Mouse (Mus musculus) neural tube, embryonic 10.5 days (tissue): ENCODE results near the gene Ly6g.
"Not testable (repeated sequence)": the region's sequence is repeated elsewhere in the genome, so short reads cannot be mapped to it uniquely, and the experiment has no call there.

ENCODE experiments used
- DNase-seq: peaks from one replicate; pipeline ENCODE4 v3.0.0-alpha.2; 2017; ENCODE audit warnings: low spot score; ENCODE audit errors: extremely low spot score

Gene Ly6g

DNA sequence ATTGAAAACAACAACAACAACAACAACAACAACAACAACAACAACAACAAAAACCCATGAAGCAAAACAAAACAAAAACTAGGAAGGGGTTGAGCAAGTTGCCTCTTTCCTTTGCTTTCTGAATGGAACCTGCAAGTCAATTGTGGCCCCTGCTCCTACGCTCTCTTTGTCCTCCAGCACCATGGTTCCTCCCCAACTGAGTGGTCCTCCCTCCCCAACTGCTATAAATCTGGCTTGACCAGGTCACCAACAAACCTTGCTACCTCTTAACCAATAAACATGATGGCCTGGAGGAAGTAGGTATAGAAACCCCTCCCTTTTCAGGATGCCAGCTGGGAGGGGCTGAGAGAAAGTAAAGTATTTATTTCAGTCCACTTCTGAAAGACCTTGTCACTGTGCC is at the start of gene Ly6g:
Gene Ly6g (plus strand): TSS at position 301 of the 400 bp plus-strand sequence.
- DNase-seq: no peak

DNA sequence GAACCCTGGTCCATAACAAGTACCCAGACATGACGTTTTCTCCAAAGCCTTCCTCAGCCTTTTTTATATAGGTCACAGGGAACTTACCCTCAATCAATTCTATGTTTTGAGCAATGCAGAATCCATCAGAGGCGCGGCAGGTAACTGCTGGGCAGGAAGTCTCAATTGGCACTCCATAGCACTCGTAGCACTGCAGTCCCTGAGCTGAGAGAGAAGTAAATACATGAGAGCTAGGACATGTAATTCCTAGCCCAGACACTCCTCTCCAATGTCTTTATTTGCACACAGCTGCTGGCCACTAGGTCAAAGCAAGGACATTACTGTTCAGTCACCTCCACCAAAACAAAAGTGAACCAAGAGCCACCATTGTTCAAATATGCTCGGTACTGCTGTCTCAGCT is 44.6 kb upstream of the Ly6g start:
- not testable (repeated sequence) for DNase-seq

DNA sequence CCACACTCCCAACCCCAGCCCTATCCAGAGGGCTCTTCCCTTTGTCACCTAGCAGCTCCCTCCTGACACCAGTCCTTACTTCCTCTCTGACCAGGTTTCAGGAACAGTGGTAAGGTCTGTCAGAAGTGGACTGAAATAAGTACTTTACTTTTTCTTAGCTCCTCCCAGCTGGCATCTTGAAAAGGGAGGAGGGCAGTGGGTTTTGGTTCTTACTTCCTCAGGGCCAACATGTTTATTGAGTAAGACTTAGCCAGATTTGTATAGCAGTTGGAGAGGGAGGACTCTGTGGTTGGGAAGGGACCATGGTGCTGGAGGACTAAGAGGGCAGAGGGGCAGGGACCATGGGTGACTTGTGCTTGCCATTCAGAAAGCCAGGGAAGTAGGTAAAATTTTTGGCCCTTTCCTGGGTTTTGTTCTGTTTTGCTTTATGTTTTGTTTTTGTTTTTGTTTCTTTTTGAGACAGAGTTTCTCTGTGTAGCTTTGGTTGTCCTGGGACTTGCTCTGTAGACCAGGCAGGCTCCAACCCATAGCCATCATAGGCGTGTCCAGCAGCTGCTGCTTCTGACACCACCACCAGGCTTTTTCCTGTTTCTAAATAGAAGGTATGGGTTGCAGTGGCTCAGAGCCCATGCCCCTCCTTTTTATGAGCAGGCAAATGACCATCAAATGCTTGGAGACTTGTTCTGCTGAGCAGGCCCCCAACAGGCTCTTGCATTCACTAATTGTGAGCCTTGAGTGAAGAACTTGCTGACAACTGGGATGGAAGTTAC is 43.0 kb upstream of the Ly6g start, which contains the start of gene Ly6c2:
Gene Ly6c2 (minus strand): TSS at position 110 of the 770 bp plus-strand sequence.
- DNase-seq: not testable (repeated sequence)

DNA sequence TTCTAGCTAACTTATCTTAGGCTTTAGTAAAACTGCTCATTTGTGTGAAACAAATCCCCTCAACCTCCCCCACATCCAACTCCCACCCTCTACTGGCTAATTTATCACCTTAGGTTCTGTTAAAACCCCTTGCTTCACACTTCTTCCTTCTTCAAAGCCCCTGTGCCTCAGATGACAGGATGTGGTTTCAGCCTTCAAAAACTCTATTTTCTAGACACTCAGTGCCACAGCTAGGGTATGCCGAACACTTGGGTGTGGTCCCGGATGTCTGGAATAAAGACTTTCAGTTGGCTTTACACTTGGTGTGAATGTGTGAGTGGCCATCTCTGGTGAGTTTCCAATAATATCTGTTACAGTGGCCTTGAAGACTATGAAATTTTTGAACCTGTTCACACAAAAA is 38.5 kb upstream of the Ly6g start:
- no peak for DNase-seq

DNA sequence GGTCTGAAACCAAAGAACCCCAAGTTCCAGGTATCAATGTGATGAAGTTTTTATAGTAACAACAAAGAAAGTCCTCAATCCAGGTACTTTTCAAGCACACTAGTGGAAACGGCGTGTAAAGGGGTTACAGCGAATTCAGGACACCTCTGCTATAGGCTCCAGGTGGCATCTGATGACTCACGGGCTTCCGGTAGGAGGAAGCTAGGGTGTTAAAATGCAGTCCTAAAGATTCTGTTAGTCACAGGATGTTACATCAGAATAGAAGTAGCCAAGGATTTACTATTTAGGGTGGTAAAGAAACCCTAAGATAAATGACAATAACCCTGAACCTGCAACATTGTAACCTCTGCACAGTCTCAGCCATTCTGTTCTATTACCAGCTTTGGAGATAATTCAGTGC is 37.6 kb upstream of the Ly6g start:
- DNase-seq: not testable (repeated sequence)

DNA sequence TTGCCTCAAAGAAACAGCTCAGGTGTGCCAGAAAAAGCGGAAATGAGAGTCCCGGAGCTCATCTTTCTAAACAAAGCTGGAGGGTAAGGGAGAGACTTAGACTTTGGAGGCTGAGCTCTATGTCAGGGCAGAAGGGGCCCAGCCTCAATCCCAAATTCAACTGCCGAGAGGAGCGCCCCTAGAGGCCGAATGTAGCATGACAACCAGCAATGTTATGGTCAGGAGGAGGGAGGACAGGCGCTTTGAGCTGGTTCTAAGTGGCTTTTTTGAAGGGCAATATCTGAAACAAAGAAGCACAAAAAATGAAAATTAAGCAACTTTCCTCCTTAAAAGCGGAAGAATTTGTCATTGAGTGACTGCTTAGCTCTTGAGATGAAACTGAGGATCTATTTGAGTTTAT is 36.3 kb upstream of the Ly6g start:
- peak; percentile 52 for DNase-seq

GRCm38 (mm10) chr15:75120066-75120465 is 35.0 kb upstream of the Ly6g start:
- DNase-seq: peak; percentile 20

DNA sequence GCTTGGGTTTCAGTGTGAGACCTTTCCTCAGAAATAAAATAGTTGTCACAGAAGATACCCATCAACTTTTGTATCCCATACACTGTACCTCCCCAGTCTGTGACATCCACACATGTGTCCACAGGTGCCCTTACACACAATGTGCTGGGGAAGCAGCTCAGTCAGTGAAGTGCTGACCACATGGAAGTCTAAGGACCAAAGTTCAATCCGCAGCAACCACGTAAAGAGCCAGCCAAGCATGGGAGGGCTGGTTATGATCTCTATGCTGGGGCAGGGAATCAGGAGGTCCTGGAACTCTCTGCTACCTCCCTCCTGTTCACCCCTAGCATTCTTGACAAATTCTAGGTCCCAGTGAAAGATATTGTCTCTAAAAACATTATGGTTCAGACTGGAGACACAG is 22.7 kb upstream of the Ly6g start:
- not testable (repeated sequence) for DNase-seq

DNA sequence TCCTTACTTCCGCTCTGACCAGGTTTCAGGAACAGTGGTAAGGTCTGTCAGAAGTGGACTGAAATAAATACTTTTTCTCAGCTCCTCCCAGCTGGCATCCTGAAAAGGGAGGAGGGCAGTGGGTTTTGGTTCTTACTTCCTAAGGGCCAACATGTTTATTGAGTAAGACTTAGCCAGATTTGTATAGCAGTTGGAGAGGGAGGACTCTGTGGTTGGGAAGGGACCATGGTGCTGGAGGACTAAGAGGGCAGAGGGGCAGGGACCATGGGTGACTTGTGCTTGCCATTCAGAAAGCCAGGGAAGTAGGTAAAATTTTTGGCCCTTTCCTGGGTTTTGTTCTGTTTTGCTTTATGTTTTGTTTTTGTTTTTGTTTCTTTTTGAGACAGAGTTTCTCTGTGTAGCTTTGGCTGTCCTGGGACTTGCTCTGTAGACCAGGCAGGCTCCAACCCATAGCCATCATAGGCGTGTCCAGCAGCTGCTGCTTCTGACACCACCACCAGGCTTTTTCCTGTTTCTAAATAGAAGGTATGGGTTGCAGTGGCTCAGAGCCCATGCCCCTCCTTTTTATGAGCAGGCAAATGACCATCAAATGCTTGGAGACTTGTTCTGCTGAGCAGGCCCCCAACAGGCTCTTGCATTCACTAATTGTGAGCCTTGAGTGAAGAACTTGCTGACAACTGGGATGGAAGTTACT is 19.8 kb upstream of the Ly6g start:
- not testable (repeated sequence) for DNase-seq

- not testable (repeated sequence) for DNase-seq
These were observed 17.3 kb upstream of the Ly6g start for GRCm38 (mm10) chr15:75137739-75138138.

DNA sequence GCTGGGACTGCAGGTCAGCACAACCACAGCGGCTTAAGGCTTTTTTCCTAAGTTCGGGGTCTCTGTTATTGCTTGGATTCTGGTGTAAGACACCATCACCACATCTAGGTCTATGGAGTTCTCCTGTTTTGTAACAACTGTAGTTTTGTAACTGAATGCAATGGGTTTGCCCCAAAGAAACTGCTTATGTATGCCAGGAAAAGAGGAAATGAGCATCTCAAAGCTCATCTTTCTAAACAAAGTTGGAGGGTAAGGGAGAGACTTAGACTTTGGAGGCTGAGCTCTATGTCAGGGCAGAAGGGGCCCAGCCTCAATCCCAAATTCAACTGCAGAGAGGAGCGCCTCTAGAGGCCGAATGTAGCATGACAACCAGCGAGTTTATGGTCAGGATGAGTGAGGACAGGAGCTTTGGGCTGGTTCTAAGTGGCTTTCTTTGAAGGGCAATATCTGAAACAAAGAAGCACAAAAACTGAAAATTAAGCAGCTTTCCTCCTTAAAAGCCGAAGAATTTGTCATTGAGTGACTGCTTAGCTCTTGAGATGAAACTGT is 13.2 kb upstream of the Ly6g start:
- DNase-seq: peak; percentile 34

DNA sequence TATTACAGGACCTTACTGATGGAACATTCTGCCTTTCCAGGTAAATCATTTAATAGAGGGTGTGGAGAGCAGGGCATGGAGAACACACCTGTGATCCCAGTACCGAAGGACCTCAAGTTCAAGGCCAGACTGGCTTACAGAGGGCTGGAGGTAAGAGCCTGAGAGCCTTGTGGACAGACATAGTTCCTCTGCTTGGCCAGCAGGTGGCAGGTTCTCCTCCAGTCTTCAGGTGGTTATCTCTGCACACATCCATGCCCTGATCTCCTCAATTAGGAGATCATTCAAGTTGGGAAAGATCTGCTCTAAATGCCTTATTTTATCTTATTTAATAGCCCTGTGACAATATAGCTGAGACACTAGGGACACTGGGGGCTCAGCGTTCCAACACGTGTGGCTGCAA is 11.3 kb upstream of the Ly6g start:
- no peak for DNase-seq

GRCm38 (mm10) chr15:75153087-75153486 is 2.0 kb upstream of the Ly6g start:
- DNase-seq: no peak

DNA sequence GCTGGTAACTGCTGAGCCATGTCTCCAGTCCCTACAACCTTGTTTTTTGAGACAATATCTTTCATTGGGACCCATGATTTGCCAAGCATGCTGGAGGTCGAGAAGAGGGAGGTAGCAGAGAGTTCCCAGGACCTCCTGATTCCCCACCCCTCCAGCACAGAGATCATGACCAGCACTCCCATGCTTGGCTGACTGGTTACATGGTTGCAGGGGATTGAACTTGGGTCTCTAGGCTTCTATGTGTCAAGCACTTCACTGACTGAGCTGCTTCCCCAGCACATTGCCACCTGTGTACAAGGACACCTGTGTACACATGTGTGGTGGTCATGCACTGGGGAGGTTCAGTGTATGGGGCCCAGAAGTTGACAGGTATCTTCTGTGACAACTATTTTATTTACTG is 2.6 kb downstream of the Ly6g start:
- DNase-seq: no peak

GRCm38 (mm10) chr15:75175506-75175905 is 20.5 kb downstream of the Ly6g start:
- DNase-seq: peak; percentile 22

DNA sequence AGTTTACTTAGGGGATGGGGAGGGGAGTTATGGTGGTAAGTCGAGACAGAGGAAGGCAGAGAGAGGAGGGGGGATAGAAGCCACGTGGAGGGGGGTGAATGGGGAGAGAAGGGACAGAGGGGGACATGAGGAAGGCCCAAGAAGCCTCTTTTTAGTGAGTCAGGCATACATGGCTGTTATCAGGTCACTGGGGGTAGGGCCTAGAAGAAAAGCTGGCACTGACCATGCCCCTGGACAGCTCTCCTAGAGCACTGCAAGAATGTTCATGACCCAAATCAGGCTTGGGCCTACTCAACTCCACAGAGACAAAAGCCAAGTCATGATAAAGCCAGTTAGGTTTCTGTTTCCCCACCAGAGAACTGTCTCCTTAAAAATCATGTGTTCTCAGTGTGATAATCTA is 31.3 kb downstream of the Ly6g start:
- no peak for DNase-seq

DNA sequence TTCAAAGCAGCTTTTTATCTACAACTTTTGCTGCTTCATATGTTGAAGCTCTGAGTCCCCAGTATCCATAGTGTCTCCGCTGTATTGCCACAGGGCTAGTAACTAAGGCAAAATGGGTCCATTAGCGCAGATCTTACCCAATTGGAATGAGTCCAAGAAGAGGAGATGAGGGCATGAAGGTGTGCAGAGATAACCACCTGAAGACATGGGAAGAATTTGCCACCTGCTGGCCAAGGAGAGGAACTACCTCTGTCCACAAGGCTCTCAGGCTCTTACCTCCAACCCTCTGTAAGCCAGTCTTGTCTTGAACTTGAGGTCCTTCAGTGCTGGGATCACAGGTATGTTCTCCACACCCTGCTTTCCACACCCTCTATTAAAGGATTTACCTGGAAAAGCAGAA is 34.1 kb downstream of the Ly6g start:
- DNase-seq: peak; percentile 13

DNA sequence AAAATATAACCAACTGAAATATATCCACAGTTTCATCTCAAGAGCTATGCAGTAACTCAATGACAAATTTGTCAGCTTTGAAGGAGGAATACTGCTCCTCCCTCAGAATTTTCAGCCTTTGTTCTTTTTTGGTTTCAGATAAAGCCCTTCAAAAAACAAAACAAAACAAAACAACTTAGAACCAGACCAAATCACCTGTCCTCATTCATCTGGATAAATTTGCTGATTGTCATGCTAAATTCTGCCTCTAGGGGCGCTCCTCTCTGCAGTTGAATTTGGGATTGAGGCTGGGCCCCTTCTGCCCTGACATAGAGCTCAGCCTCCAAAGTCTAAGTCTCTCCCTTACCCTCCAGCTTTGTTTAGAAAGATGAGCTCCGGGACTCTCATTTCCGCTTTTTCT is 35.5 kb downstream of the Ly6g start:
- not testable (repeated sequence) for DNase-seq
